Mouse (Mus musculus) granulocyte monocyte progenitor cell, adult 5-6 weeks (primary cell): ENCODE measurements around the gene Rptor. TPM values are rescaled to one million over a fixed set of nuclear protein-coding genes. Genes with fewer than 3 reads are reported as not detected.
A peak's percentile ranks its signal among the peaks of the same experiment; 100 is the strongest.

Source experiments
- ATAC-seq: replicated peaks from 2 replicates; pipeline ENCODE4 v1.8.0; 2016; ENCODE audit warnings: mild to moderate bottlenecking, moderate TSS enrichment, inconsistent platforms; ENCODE audit not compliant: poor library complexity, severe bottlenecking
- total RNA-seq, 2 experiments: library from RNA; stranded (forward) in 1 of 2; stranded (reverse) in 1 of 2; fragments of 200-712, 200-1000 nt in 1 of 2; fragments of >200 nt in 1 of 2; fragmentation: Nextera tagmentation in 1 of 2; gene quantifications; 2 replicates each; pipeline ENCODE4 v1.2.3; 2014 to 2017

Rptor gene
- total RNA-seq, 2 experiments from 2014 or later = 20.9 to 33.0 TPM

DNA sequence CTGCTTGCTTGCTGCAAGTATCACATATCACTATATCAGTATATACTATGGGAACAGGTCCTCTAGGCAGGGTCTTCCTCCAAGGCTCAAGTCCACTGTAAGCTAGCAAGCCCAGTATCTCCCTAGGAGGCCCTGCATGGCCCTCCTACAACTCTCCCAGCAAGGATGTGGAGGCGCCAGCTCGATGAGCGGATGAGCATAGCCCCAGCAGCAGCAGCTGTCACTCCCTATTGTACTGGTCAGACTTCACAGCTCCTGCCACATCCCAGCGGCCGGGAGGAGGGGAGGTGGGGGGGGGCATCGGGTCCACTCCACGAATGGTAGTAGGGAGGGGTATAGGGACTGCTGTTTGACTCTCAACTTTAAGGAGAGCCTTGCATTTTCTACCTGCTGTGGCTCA lies 200.2 kb downstream of the Rptor start:
- no peak for ATAC-seq

DNA sequence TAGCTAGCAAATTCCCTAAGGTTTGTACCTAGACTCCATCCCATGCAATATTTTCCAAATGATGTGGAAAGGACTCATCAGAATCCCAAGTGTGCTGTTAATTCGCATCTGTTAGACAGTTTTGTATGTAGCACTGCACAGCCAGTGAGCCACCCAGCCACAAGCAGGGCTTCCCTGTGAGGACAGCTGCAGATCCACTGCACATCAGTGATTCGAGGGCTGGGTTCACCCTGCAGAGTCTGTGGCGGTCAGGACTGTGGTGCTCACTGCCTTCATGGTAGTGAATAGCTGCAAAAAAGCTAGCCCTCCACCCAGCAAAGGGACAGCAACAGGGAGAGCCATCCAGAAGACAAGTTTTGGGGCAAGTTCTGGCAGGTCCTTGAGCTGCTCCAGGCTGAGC lies 201.7 kb downstream of the Rptor start:
- ATAC-seq = no peak

DNA sequence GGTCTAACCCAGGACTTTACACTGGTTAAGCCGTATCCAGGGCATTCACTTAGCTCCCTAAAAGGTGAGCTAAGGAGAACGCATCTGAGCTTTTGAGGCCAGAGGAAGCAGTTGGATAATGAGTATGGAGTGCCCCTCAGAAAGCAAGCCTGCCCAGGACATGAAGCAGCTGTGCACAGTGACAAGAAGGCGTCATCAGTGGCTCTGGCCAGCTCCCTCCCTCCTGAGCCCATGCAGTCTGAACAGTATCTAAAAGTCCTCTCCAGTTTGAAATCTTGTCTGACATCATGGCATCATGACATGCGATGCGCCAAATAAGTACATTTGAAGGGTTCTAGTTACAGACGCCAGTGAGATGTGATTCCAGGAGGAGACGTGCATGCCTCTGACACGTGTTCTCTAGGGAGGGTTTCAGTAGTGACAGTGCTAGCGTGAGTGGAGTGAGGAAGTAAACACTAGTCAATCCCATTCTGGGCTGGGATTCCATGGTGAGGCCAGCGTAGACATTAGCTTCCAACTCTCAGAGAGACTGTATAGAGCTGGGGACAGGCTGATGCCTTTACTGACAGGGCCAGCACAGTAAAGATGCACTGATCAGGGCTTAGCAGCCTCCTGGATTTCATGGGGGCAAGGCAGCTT lies 202.5 kb downstream of the Rptor start:
- ATAC-seq = no peak

- ATAC-seq = no peak
Observed at GRCm38 (mm10) chr11:119806539-119806938, 203.8 kb downstream of the Rptor start.

DNA sequence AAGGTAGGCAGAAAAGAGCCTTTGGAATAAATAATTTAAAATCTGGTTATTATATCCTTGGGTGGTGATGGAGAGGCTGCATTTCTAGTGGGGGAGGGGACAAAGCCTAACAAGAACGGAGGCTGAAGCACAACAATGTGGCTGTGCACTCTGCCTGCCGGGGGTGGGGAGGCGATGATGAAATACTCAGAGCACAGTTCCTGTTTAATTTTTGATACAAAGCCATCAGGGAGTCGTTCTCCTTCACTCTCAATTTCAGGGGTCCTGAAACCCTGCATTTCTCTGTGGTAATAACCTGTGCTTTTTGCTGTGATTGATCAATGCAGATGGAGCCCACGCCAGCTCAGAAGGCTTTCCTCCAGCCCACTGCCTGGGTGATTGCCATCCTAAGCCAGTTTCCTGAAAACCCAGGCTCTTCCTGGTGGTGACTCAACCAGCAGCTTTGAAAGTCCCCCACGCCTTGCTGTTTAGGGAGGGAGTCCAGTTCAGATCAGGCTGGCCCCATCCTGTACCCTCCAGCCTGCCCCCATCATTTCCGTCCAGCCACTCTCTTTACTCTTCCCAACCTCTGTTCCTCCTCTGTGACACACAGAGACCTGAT lies 204.8 kb downstream of the Rptor start:
- peak; percentile 66 for ATAC-seq

DNA sequence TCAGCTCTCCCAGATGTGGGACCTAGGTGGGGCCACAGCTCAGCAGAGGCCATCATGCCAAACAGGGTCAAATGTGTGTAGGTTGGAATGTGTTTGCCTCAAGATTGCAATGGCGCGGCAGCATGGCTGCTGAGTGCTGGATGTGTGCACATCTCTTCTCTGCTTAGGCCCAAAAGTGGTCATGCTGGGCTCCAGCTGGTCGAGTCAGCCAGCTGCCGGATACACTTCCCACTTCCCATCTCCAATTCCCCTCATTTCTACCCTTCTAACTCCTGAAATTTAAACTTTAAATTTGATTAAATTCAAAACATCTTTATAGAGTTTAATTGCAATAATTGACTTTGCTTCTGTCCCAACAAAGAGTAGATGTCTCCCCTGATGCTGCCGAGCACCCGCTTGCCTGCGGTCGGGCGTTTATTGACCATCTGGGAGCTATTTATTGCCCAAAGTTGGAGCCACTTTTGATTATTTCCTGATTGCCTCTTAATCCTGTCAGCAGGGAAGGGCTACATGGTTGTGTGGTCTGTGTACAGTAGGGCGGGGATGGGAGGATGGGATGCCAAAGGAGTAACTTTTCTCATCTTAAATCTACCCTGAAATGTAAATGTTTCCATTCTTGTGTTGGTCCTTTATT lies 206.1 kb downstream of the Rptor start:
- no peak for ATAC-seq

GRCm38 (mm10) chr11:119809309-119809708 lies 206.6 kb downstream of the Rptor start:
- ATAC-seq = no peak

- peak; percentile 45 for ATAC-seq
Observed at GRCm38 (mm10) chr11:119811022-119811421, 208.3 kb downstream of the Rptor start.

GRCm38 (mm10) chr11:119811598-119811997 lies 208.9 kb downstream of the Rptor start:
- no peak for ATAC-seq

- no peak for ATAC-seq
Observed at GRCm38 (mm10) chr11:119812093-119812492, 209.4 kb downstream of the Rptor start.

DNA sequence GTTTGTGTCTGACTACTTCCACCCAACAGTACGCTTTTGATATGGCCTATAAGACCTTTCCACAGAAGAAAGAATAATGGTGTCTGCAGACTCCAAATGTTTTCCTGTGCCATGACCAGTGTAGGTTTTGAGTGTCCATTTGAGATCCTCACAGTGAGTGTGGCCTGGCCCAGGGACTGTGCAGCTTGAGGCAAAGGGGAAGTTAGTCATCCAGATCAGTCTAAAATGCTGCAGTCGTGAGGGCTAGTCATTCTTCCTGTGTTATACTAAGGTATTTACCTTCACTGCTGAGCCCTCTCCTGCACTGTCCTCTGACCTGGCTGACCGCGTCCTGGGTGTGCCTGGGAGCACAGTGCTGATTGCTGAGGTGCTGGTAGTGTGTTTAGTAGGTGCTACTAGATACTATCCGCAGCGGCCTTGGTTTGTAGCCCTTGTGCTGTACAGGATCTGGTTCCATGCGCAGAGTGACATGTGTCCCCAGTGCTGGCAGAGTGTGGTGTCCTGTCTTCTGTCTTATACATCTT lies 211.4 kb downstream of the Rptor start:
- no peak for ATAC-seq

DNA sequence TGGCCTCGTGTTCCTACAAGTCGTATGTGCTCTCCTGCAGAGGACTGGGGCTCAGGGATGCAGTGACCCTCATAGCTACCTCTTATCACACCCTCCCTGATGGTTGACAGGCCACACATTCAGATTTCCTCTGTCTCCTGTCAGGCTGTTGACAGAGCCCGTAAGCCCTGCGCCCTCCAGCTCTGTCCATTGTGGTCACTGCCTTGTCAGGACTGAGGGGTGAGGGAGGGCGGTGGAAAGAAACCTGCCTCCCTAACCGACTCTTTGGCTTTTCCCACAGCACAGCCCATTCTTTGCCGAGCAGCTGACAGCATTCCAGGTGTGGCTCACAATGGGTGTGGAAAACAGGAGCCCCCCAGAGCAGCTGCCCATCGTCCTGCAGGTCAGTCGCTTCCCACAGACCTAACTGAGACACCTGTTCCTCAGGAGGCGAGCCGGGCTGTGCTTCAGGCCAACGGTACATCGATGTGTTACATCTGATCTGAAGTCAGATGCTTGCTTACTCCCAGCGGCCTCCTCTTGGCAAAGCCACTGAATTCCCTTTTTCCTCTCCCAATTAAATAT lies 214.2 kb downstream of the Rptor start:
- no peak for ATAC-seq

GRCm38 (mm10) chr11:119817362-119817837 lies 214.7 kb downstream of the Rptor start:
- ATAC-seq = no peak

DNA sequence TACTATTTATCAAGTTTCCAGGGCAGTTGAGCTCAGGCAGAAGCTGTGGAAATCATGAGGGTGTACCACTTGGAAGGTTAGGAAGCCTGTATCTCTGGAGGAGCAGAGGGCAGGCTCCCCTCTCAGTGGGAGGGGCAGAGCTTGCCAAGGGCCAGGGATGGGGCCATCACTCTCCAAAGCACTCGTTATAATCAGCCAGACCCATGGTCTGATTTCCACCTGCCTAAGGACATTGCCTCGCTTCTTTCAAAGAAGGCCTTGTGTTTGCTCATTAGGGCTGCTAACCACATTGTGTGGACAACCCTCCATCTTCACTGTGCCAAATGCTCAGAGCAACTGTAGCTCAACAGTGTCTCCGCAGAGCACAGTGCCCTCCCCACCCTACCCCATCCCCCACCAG lies 215.2 kb downstream of the Rptor start:
- no peak for ATAC-seq

DNA sequence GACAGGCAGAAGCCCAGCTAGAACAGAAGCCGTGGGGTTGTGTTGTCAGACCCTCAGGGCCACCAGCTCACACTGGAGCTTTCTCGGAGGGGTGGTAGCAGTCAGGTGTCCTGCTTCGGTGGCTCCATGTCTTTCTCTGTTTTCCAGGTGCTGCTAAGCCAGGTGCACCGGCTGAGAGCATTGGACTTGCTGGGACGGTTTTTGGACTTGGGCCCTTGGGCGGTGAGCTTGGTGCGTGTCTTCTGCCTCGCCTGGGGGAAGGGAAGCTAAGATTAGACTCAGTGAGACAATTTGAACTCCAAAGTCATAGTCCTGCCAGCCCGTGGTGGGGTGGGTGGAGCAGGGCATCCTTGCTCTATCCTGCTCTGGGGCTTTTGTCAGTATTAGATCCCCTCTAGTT lies 218.8 kb downstream of the Rptor start:
- ATAC-seq = no peak

DNA sequence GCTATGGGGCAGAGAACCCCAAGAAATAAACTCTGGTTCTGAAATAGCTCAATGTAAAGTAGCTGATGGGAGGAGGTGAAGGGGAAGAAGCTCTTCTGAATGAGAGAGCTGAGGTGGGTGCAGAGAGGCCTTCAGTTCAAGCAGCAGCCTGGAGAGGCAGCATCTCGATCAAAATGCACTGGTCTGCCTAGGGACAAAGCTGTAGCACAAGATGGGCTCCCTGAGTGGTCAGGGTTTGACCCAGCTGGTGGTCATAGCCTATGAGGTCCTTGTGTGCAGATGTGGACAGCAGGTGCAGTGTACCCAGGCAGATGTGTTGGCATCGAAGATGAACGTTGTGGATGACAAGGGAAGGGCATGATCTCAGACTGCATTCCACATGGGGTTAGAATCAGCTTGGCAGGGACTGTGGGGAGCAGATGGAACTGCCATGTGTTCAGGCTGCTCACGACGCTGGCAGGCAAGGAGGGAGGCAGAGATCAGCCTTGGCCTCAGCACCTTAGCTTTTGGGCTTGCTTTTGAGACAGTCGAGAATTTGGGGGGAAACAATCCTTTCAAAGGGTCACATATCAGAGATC lies 221.5 kb downstream of the Rptor start:
- no peak for ATAC-seq

GRCm38 (mm10) chr11:119825783-119826182 lies 223.1 kb downstream of the Rptor start:
- ATAC-seq = no peak

DNA sequence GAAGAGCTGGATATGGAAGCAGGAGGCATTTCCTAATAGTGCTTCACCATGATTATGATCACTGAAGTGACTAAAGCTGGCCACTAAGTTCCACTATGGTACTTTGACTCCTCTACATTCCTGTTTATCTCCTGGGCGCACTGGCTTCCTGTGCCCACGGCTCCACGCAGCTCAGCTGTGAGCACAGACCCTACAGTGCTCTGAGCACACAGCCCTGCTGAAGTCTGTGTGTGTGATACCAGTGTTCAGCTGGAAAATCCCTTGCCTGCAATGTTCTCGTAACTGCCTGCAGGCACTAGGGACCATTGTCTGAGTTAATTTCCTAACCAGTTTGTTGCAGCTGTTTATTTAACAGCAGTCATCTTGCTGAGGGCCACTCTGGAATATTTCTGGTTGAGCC lies 223.5 kb downstream of the Rptor start:
- ATAC-seq = no peak

GRCm38 (mm10) chr11:119829116-119829515 lies 226.4 kb downstream of the Rptor start:
- no peak for ATAC-seq

DNA sequence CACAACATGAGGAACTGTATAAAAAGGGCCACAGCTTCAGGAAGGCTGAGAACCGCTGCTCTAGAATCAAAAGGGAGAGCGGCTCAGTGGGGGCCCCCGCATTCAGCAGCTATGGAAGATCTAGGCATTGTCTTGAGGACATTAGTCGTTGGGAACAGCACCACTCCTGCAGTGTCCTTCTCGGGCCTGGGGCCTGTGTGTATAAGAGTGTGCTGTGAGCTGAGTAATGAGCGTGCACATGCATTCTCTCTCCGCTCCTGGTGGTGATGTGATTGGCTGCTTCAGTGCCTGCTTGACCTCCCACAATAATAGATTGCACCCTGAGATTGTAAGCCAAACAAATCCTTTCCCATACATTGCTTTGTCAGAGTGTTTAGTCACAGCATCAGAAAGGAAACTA lies 229.0 kb downstream of the Rptor start:
- ATAC-seq = no peak

DNA sequence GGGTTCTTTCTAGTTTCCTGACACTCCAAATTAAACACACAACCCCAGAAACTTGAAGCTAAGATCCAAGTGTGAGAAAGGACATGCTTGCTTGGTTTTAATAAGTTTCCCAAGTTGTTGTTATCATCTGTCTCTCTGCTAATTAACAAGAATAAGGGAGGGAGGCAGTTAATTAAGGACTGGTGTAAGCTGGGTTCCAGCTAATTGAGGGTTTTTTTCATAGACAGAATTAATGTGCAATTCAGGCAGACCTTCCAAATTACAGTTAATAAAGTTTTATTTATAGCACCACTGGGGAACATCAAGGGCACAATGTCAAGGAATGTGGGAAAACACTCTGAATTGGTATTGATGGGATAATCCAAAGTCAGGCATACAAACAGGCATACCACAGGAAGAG lies 230.6 kb downstream of the Rptor start:
- ATAC-seq = no peak
